Mouse (Mus musculus) adrenal gland, postnatal 14 days (tissue): ENCODE measurements at regions not wholly inside any gene's neighbourhood (a gene's known extent, or its start where the extent isn't known, plus 50 kb on each side); places are given as distances from the start of the nearest gene placed in this dataset.

Experiments used
- DNase-seq: peaks from one replicate; pipeline ENCODE4 v3.0.0; 2021; ENCODE audit warnings: mixed read lengths

DNA sequence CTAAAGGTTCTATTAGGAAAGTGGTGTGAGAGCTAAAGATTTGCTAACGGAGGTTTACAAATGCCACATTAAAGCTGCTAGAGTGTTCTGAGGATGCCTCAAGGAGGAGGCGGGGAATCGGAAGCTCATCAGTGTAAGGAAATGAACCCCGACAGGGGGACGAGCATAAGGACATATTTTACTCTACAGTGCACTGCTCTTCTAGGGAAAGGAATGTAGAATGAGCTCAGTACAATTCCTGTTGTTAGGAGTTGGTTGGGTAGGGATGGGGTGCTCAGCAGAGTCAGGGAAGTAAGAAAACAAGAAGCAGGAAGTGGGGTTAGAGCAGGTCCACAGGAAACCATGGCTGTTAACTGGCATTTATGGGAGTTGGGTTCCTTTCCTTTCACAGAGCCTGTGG is 54.6 kb downstream of the Mex3b start:
- DNase-seq: no peak

DNA sequence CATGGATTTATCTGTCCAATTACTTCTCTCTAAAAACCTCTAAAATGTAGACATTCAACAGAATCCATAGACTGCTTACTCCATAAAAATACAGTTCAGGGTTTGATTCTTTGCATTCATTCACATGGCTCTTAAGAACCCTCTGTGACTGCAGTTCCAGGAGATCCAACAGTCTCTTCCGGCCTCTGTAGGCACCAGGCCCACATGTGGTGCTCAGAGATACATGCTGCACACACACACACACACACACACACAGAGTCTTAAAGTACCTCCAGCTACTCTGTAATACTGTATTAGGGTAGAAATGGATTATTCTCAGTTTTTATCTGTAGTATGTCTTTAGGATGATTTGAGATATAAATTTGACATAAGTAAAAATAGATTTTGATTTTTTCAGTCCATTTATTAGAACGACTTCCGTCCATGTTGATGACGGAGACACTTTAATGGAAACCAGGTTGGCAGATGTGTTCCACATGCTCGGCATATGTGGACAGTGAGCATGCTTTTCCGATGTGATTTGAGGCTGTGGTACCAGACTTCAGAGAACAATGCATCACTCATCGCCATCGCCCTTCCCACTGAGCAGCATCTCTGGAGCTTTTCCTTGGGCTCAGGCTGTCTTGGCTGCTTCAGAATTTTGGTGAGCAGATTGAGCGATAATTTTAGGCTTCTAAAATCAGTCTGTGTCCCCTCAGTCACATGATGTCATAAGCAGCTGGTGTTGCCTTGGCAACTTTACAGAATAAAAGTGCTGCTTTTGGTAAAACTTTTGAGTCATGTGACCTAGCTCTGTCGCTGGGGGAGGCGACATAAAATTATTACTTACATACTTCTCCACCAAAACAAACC is 56.3 kb downstream of the Mex3b start:
- no peak for DNase-seq

DNA sequence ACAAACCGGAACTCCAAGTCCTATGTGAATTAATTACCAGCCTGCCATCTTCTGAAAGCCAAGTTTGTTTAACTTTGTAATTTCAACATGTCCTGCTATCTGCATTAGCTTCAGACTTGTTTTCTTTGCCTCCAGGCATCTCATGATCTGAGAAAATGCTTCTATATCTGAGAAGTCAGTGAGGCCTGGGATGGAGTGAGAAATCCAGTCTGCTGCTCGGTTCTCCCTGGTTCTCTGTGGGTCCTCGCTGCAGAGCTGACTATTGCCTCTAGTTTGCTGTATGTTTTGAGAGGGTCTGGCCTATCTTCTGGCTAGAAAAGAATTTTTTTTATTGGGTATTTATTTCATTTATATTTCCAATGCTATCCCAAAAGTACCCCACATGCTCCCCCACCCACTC is 57.0 kb downstream of the Mex3b start:
- DNase-seq: no peak

DNA sequence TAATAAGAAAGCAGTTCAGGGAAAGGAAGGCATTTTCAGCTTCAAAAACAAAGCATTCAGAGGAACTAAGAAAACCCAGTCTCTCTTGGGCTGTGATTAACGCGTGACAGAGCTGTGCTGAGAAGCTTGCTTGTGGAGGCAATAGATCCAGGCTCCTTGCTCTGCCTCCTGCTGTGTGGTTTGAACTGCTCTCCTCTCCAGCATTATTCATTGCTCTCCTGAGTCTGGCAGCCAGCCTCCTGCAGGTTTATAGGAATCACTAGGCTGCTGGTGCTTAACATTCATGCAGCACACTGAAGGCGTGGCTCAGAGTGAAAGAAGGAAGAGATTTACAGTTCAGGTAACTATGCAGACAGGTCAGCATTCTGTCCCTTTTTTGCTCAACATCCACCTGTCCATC is 71.2 kb downstream of the Mex3b start:
- DNase-seq: no peak

DNA sequence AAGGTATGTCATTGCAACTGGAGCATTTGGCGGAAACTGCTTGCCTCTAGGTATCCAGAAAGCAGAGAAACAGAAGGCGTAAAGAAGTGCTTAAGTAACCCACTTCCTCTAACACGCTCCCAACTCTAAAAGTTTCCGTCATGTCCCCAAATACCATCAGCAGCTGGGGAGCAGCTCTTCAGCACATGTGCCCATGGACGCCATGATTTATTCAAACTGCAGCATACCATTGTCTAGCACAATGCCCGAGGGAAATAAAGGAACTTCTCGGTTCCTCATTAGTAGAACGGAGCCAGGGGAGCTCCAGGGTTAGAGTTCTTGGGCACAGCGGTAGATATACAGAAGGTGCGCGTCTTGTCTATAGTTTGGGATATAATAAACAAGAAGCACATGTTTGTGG is 72.4 kb downstream of the Mex3b start:
- no peak for DNase-seq

DNA sequence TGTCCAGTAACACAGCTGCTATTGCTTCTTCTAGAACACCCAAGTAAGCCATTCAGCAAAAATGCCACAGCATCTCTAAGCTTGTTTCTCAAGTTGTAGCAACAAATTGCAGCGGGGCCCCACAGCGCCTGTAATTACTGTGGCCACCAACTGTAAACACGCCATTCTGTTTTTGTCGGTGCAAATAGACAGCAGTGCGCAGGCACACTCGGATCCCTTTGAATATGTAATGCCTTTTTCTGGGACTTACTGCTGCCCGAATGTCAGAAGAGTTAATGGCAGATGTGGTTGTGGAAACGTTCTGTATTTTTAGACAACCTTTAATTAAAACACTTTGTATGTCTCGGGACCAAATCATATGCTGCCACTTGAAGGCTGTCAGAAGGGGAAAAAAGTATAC is 76.2 kb downstream of the Mex3b start:
- DNase-seq: no peak

DNA sequence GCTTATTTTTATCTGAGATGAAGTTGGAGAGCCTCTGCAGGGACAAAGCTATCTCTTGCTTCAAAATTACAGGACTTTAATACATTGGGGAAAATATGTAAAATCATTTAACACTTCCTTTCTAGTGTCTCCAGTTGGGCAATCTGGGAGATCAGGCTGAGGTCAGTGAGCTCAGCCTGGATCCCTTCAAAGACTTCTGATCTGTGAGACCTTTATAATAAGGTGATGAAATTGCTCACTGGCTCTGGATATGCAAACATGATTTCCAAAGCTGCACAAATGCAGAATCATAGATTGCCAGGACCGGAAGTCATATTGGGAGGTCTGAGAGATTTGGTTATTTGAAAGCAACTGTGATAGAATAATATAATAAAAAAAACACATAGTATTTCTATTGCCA is 76.7 kb downstream of the Mex3b start:
- no peak for DNase-seq

DNA sequence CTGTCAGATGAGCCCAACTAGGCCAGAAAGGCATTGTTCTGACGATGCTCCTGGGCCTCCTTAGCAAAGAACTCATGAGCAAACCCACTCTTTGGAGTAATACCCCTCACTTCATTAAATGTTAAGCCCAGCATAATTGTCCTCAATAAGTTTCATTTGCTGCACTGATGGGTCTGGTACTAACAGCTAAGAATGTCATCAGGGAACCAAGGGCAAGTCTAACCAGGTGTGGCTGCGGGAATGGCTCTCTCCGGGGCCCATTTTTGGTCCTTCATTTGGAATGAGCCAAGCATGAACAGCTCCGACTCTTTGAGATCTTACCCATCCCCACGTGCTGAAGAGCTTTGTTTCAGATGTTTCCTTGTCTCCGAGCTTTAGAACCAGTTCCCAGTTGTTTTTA is 82.2 kb downstream of the Mex3b start:
- DNase-seq: no peak

DNA sequence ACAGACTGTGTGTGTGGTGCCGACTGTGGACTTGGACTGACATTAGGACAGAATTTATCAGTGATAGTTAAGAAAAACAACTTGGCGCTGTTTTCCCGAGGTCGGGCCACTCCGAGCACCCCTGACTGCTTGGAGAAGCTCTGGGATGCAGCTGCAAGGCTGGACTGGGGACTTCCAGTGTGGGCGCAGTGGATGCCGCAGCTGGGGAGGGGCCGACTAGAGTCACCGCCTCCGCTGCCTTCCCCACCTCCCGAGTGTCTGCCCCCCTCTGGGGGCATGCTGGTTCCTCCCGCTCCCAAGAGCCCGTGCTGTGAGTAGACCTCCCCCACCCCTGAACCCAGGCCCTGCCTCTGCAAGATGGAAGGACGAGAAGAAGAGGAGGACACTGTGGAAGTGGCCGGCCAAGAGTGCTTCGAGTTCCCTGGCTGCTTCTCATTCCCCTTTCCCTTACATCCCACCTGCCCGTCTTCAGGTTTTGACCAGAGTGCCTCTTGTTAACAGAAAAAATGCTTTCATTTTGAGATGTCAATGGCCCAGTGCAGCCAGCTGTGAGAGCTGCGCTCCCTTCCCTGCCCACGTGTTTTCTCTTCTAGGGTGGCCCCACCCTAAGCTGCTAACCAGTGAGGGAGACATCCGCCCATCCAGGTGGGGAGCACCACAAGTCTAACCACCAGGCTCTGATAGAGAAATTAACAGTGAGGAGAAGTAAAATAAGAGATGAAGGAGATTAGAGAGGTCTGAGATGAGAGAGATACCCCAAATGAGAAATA is 90.3 kb downstream of the Mex3b start:
- DNase-seq: no peak

DNA sequence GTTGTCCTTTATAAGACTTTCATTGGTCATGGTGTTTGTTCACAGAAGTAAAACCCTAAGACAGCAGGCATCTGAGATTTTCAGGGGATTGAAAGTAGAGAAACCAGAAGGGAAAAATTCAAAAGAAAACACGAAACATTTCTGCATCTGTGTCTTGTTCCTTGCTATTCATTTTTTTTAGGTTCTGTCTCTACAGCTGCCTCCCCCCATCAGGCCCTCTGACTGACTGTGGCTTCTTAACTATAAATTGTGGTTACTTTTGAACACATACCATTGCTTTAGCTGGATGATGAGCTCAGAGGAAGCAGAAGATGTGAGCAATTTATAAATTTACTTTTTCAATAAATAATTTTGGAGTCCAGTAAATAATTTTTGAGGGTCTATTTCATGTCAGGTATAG is 103.5 kb downstream of the Mex3b start:
- DNase-seq: no peak

DNA sequence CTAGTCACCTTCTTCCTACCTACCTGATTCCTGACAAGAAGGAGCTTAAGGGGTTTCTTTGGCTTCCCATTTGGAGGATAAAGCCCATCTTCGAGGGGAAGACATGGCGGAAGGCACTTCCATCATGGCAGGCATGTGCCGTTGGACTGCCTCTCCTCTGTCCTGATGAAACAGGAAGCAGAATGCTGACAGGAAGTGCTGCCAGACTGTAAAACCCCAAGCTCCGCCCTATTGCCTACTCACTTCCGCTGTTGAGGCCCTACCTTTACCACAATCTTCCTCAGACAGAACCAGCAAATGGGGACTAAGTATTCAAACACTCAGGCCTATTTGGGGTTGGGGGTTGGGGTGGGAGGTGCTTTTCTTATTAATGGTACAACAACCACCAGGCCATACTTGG is 104.1 kb downstream of the Mex3b start:
- DNase-seq: no peak

DNA sequence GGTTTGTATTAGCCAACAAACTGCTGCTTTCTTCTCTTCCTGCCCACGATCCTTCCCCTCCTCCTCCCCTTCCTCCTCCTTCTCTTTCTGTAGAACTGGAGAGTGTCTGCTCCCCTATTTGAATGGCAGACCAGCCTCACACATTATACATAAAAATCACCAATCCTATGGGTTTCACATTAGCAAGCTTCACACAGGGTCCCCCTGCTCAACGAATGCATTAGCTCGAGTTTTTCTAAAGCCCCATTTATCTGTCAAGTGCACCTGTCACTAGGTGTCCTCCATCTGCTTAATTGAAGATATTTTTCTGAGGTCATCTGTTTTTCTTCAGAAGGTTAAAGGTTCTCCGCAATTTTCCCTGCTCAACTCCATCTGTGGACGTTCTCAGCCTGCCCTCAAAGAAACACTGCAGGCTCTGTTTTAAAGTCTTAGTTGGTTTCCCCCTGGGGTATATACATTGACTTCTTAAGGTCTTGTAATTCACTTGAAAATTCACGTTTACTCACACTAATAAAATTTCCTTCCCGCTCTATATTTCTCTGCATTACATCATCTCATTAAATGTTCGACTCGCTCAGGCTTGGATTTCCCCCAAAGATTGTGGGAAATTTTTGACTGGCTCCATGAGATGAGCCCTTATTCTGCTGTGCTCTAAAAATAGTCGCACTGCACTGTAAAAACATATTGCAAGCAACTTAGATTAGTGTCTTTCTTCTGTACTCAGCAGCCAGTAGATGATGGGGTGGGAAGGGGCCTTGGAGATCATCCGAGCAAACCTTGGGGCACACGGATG is 105.3 kb downstream of the Mex3b start:
- no peak for DNase-seq

DNA sequence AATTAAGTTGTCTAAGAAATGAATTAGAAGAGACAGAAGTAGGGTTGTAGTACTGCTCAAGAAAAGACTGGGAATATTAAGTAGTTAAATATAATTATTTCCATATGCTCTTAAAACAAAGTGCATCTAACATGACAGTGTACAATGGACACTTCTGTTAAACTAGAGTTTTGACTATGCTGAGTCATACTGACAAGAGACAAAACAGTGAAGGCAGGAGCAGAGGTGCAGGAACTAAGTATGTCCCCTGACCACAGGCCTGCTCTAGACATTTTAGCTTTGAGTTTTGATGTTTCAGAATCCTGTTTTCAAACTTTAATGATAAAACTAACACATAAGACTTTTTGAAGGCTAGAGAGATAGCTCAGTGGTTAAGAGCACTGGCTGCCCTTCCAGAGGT is 123.6 kb downstream of the Mex3b start:
- no peak for DNase-seq

DNA sequence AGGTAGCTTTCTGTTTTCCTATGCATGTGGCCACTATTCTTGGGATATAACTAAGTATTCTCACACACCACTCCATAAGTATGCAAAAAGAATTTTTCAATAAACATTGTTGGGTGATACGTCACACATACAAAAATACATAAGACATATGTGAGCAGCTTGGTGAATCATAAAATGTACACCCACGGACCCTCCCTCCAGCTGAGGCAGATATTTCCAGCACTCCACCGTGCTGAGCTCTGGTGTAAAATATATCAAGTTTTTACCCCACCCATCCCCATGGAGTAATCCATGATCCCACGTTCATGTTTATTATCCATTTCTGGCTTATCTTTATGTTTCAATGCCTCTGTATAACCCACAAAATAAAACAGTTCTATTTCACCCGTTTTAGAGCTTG is 126.0 kb downstream of the Mex3b start:
- DNase-seq: no peak

DNA sequence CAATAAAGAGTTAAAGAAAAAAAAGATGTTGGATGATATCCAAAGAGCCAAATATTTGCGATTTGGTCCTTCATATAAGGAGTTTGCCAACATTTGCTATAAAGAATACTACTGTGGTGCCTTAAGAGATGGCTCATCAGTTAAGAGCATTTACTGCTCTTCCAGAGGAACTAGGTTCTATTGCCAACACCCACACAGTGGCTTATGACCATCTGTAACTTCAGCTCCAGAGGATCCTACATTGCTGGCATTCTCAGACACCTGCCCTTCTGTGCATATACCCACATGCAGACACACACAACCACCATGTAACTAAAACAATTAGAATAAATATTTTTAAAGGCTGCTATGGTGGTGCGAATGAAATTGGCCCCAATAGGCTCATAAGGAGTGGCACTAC is 131.7 kb downstream of the Mex3b start:
- DNase-seq: no peak

DNA sequence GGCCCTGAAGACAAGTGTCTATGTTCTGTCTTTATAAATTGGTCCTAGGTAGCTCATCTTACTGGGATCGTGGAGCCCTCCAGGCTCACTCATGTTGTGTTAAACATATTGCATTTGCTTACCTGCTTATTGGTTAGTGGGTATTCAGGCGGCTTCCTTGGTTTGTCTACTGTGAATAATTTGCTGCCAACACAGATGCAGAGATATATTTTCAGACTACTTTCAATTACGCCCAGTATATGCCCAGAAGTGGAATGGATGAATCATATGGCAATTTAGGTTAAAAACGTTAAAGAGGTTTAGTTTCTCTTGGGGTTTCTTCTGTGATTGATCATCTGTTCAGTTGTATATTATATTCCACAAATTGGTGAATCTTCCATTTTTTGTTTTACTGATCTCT is 140.4 kb downstream of the Mex3b start:
- no peak for DNase-seq

DNA sequence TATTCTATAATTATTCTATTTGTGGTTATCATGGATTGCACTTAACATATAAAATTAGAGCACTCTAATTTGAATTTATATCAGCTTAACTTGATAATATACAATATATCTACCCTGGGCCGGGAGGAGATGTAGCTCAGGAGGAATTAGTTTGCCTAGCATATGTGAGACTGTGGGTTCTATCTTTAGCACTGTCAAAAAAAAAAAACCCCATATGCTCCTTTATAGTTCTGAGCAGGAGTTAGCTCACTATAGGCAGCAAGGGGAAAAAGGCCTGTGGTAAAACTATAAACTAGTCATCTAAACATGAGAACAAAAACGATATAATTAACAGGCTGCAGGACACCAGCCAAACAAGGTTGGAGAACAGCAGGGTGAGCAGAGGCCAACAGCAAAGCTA is 145.0 kb downstream of the Mex3b start:
- no peak for DNase-seq

DNA sequence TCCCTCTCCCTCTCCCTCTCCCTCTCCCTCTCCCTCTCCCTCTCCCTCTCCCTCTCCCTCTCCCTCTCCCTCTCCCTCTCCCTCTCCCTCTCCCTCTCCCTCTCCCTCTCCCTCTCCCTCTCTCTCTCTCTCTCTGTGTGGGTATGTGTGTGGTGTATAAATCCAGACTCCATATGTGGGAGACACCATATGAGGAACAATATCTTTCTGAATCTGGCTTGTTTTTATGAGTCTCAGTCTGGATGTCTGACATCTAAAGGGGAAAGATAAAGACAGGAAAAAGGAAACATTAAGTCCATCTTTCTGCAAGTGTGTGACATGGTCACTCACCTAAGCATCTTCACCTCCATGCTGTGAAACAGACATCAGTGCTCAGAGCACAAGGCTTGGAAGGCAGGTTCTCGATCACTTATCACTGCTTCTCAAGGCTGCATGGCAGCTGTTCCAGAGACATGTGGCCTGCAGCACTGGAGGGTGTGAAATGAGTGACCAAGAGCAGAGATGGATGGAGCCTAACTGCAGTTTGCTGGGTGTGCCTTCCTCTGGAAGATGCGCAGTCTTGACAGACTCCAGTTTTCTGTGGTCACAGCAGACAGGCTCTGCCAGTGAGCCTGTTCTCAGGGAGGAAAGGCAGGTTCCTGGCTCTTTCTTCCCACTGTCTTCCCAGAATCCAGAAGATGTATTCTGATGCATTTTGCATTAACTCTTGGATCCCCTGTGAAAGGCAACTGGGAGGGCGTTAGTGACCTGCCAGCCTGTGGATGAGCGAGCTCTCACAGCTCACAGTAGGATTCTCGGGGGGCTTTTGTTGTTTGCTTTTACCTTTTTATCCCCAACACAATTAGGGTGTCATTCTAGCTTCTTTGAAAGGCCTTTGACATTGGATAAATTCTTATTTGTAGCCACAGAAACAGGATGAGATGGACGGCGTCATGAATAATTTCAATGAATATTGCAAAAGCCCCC is 147.9 kb downstream of the Mex3b start:
- no peak for DNase-seq

DNA sequence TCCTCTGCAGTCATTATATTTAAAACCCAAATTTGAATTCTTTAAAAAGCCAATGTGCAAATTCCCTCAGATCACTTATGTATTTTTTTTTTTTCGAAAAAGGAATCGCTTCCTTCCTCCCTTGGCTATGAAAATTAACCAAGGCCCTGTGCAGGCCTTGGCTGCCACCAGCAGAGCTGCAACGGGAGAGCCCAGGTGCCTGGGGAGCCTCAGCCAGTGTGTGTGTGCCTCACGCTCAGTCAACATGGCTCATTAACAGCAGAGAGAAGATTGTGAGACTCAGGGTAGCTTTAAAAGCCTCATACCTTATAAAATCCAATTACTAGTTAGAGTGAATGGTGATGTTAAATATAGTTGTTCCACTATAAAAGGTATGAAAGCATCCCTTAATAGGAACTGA is 148.6 kb downstream of the Mex3b start:
- no peak for DNase-seq

DNA sequence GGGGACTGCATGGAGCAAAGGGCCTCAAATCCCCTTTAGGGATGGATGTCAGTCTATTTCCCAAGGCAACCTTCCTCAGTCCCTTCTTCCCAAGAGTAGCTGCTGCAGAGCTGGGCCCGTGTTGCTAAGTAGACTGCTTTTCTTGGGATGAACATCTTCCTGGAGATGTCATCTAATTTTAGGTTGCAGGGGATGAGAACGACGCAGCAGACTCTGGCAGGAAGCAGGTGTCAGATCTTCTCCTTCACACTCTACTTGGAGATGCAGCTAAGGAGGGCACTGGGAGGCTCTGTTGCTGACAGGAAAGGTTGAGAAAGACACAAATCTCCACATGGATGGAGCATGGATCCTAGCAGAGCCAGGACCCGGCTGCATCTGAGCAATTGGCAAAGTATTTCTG is 149.4 kb downstream of the Mex3b start:
- DNase-seq: no peak

DNA sequence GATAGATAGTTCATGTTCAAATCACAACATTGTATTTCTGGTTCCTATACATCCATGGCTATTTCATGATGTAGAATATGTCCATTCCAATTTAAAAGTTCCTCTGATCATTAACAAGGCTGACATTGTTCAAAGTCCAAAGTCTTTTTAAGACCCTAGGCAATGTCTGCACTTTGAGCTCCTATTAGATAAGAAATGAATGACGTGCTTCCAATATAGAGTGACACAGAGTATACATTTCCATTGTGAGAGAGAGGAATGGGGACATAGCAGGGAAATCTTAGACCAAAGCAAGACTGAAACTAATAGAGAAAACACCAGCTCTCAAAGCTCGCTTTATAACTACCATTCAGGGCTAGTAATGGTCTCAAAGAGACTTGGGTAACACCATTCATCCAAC is 153.5 kb downstream of the Mex3b start:
- no peak for DNase-seq

DNA sequence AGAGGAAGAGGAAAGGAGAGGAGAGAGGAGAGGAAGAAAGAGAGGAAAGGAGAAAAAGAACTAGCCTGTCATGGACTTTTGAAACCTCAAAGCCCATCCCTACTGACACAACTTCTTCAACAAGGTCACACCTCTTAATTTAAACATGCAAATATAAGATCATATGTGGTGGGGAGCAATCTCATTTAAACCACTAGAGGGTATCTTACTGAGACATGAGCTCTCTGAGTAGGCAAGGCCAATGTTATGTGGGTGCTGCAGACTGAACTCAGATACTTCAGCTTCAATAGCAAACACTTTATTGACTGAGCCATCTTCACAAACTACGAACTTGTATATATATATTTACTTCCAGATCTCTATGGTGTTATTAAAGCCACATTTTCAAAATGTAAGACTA is 156.9 kb downstream of the Mex3b start:
- no peak for DNase-seq
